Mouse (Mus musculus): ENCODE data around the gene Tmem106a. TPM values are rescaled to one million over a fixed set of nuclear protein-coding genes. Genes with fewer than 3 reads are reported as not detected.
A peak's percentile ranks its signal among the peaks of the same experiment; 100 is the strongest.
"Not testable (repeated sequence)": the region's sequence is repeated elsewhere in the genome, so short reads cannot be mapped to it uniquely, and the experiment has no call there.

The Tmem106a gene
- polyA plus RNA-seq, 1 experiment from 2014 or later, result 5.3 TPM

- H3K9ac ChIP-seq, result peak overlapping the region; percentile 69
- H3K36me3 ChIP-seq, result no peaks in the 10 kb centered on the region
- peaks cover 3% of the 10 kb centered on the region; the same call in 1 of the 2 replicates for H3K9me3 ChIP-seq (replicated peaks)
- peaks cover 33% of the 10 kb centered on the region for H3K4me1 ChIP-seq
- peak overlapping the region; percentile 79 for H3K4me2 ChIP-seq
- 4% methylated on average over 8 of the region's 8 CpGs for WGBS (ENCODE audit: insufficient replicate concordance)
- peak overlapping the region; percentile 99 for H3K27ac ChIP-seq
- peak; percentile 25 for ATAC-seq
- H3K4me3 ChIP-seq, result peak overlapping the region; percentile 55
- H3K27me3 ChIP-seq (replicated peaks), result no peaks in the 10 kb centered on the region
Measured at GRCm38 (mm10) chr11:101626649-101626994, 44.6 kb downstream of the Tmem106a start.

GRCm38 (mm10) chr11:101626995-101627856 is 45.2 kb downstream of the Tmem106a start, which contains the start of gene Rdm1:
TSS of gene Rdm1 (plus strand) at chr11:101627195.
- peak within 1 kb of the TSS; percentile 99 for H3K27ac ChIP-seq
- H3K9me3 ChIP-seq (replicated peaks), result peaks cover 3% of the 10 kb centered on the region; the same call in 1 of the 2 replicates
- H3K4me2 ChIP-seq, result peak within 1 kb of the TSS; percentile 79
- H3K4me3 ChIP-seq, result peak within 1 kb of the TSS; percentile 56
- H3K36me3 ChIP-seq, result no peaks in the 10 kb centered on the region
- peak within 1 kb of the TSS; percentile 76 for H3K9ac ChIP-seq
- 0% methylated on average over 32 of the region's 34 CpGs for WGBS (ENCODE audit: insufficient replicate concordance)
- H3K27me3 ChIP-seq (replicated peaks), result no peaks in the 10 kb centered on the region
- ATAC-seq, result peak; percentile 90
- peaks cover 33% of the 10 kb centered on the region for H3K4me1 ChIP-seq

- under 1% methylated on average over 33 of the region's 33 CpGs for WGBS (ENCODE audit: insufficient replicate concordance)
- peak overlapping the region; percentile 79 for H3K4me2 ChIP-seq
Measured at GRCm38 (mm10) chr11:101627857-101628559, 46.0 kb downstream of the Tmem106a start.

GRCm38 (mm10) chr11:101628733-101629417 is 46.8 kb downstream of the Tmem106a start:
- WGBS (ENCODE audit: insufficient replicate concordance), result 61% methylated on average over 4 of the region's 5 CpGs
- H3K27me3 ChIP-seq (replicated peaks); H3K36me3 ChIP-seq; ATAC-seq; H3K9me3 ChIP-seq (replicated peaks): not testable (repeated sequence)
- peaks cover 33% of the 10 kb centered on the region for H3K4me1 ChIP-seq
- H3K4me3 ChIP-seq, result peak overlapping the region; percentile 56
- peak overlapping the region; percentile 76 for H3K9ac ChIP-seq
- peak overlapping the region; percentile 99; the same call in 1 of the 2 replicates for H3K27ac ChIP-seq
- H3K4me2 ChIP-seq, result peak overlapping the region; percentile 79

More at GRCm38 (mm10) chr11:101627857-101628559, 46.0 kb downstream of the Tmem106a start:
- Histone ChIP-seq H3K9ac (peak overlapping the region; percentile 76), H3K4me1 (peaks cover 33% of the 10 kb centered on the region), H3K27me3 (replicated peaks) (no peaks in the 10 kb centered on the region), H3K36me3 (no peaks in the 10 kb centered on the region), H3K9me3 (replicated peaks) (peaks cover 3% of the 10 kb centered on the region; the same call in 1 of the 2 replicates), H3K27ac (peak overlapping the region; percentile 99), H3K4me3 (peak overlapping the region; percentile 56)
- no peak; the same call in 1 of the 2 replicates for ATAC-seq

- Histone ChIP-seq H3K4me2 (no peak overlapping the region), H3K9ac (no peak overlapping the region), H3K4me3 (no peak overlapping the region), H3K4me1 (peaks cover 2% of the 10 kb centered on the region; the same call in 1 of the 2 replicates), H3K27me3 (replicated peaks) (no peaks in the 10 kb centered on the region), H3K36me3 (no peaks in the 10 kb centered on the region), H3K9me3 (replicated peaks) (no peaks in the 10 kb centered on the region), H3K27ac (no peak overlapping the region)
- ATAC-seq, result no peak
- WGBS (ENCODE audit: insufficient replicate concordance), result 64% methylated on average over 10 of the region's 10 CpGs
Measured at GRCm38 (mm10) chr11:101635660-101636059, 53.6 kb downstream of the Tmem106a start.

GRCm38 (mm10) chr11:101639761-101640160 is 57.7 kb downstream of the Tmem106a start:
- Histone ChIP-seq H3K9me3 (replicated peaks) (no peaks in the 10 kb centered on the region), H3K4me2 (no peak overlapping the region), H3K27me3 (replicated peaks) (no peaks in the 10 kb centered on the region), H3K4me1 (peaks cover 20% of the 10 kb centered on the region), H3K9ac (no peak overlapping the region), H3K27ac (no peak overlapping the region), H3K4me3 (no peak overlapping the region), H3K36me3 (no peaks in the 10 kb centered on the region)
- WGBS (ENCODE audit: insufficient replicate concordance), result 73% methylated on average over 4 of the region's 4 CpGs
- no peak for ATAC-seq

GRCm38 (mm10) chr11:101640857-101641709 is 59.0 kb downstream of the Tmem106a start:
- H3K36me3 ChIP-seq; H3K27me3 ChIP-seq (replicated peaks); H3K9me3 ChIP-seq (replicated peaks): not testable (repeated sequence)
- Histone ChIP-seq H3K9ac (peak overlapping the region; percentile 57), H3K27ac (peak overlapping the region; percentile 76; the same call in 1 of the 2 replicates), H3K4me3 (peak overlapping the region; percentile 48), H3K4me2 (peak overlapping the region; percentile 68), H3K4me1 (peaks cover 20% of the 10 kb centered on the region)
- ATAC-seq, result peak; percentile 31; the same call in 1 of the 2 replicates
- WGBS (ENCODE audit: insufficient replicate concordance), result 6% methylated on average over 53 of the region's 53 CpGs

Other genes starting within 250 kb of the Tmem106a start
- not detected in 2 replicates for gene G6pc, start 214.7 kb upstream of the Tmem106a start, polyA plus RNA-seq (2016; fragmentation: Nextera tagmentation; extraction: Ambion mirVana)
- gene Aarsd1, start 164.6 kb upstream of the Tmem106a start, polyA plus RNA-seq (2016; fragmentation: Nextera tagmentation; extraction: Ambion mirVana), result 67.0 and 72.7 TPM in 2 replicates
- gene Gm27029, start 157.4 kb upstream of the Tmem106a start, polyA plus RNA-seq (2016; fragmentation: Nextera tagmentation; extraction: Ambion mirVana), result 3.6 and 4.2 TPM in 2 replicates
- 9.8 TPM in 2 replicates for gene Rundc1, start 157.2 kb upstream of the Tmem106a start, polyA plus RNA-seq (2016; fragmentation: Nextera tagmentation; extraction: Ambion mirVana)
- 1.3 and 2.1 TPM in 2 replicates for gene Ptges3l, start 156.9 kb upstream of the Tmem106a start, polyA plus RNA-seq (2016; fragmentation: Nextera tagmentation; extraction: Ambion mirVana)
- gene Rpl27, start 139.9 kb upstream of the Tmem106a start, polyA plus RNA-seq (2016; fragmentation: Nextera tagmentation; extraction: Ambion mirVana), result 378 and 390 TPM in 2 replicates
- 35.8 and 37.1 TPM in 2 replicates for gene Ifi35, start 133.8 kb upstream of the Tmem106a start, polyA plus RNA-seq (2016; fragmentation: Nextera tagmentation; extraction: Ambion mirVana)
- 3.6 and 3.9 TPM in 2 replicates for gene Rnd2, start 117.2 kb upstream of the Tmem106a start, polyA plus RNA-seq (2016; fragmentation: Nextera tagmentation; extraction: Ambion mirVana)
- gene Vat1, start 116.0 kb upstream of the Tmem106a start, polyA plus RNA-seq (2016; fragmentation: Nextera tagmentation; extraction: Ambion mirVana), result 11.8 and 12.2 TPM in 2 replicates
- gene Brca1, start 30.3 kb upstream of the Tmem106a start, polyA plus RNA-seq (2016; fragmentation: Nextera tagmentation; extraction: Ambion mirVana), result 17.2 and 17.4 TPM in 2 replicates
- gene Nbr1, start 30.1 kb upstream of the Tmem106a start, polyA plus RNA-seq (2016; fragmentation: Nextera tagmentation; extraction: Ambion mirVana), result 45.1 and 47.9 TPM in 2 replicates
- gene Gm11634, start 17.0 kb downstream of the Tmem106a start, polyA plus RNA-seq (2016; fragmentation: Nextera tagmentation; extraction: Ambion mirVana), result not detected in 2 replicates
- 11.8 and 12.4 TPM in 2 replicates for gene Rdm1, start 45.0 kb downstream of the Tmem106a start, polyA plus RNA-seq (2016; fragmentation: Nextera tagmentation; extraction: Ambion mirVana)
- 1.0 and 1.3 TPM in 2 replicates for gene Arl4d, start 83.3 kb downstream of the Tmem106a start, polyA plus RNA-seq (2016; fragmentation: Nextera tagmentation; extraction: Ambion mirVana)
- gene Dhx8, start 150.7 kb downstream of the Tmem106a start, polyA plus RNA-seq (2016; fragmentation: Nextera tagmentation; extraction: Ambion mirVana), result 25.6 and 26.3 TPM in 2 replicates
- gene Etv4, start 203.1 kb downstream of the Tmem106a start, polyA plus RNA-seq (2016; fragmentation: Nextera tagmentation; extraction: Ambion mirVana), result 1.4 and 2.0 TPM in 2 replicates